Mouse (Mus musculus): ENCODE data around the gene Acot5. TPM values are rescaled to one million over a fixed set of nuclear protein-coding genes. Genes with fewer than 3 reads are reported as not detected.
"Not testable (repeated sequence)": the region's sequence is repeated elsewhere in the genome, so short reads cannot be mapped to it uniquely, and the experiment has no call there.

Acot5 gene
- polyA plus RNA-seq, 1 experiment from 2014 or later = not detected

- H3K4me2 ChIP-seq = no peak overlapping the region
Measured at GRCm38 (mm10) chr12:84030659-84031332, 38.3 kb upstream of the Acot5 start.

GRCm38 (mm10) chr12:84032854-84033253, 36.3 kb upstream of the Acot5 start:
- Histone ChIP-seq H3K9ac (no peak overlapping the region), H3K4me1 (ENCODE audit: insufficient read depth) (no peaks in the 10 kb centered on the region), H3K9me3 (ENCODE audit: low read depth, low read length) (no peaks in the 10 kb centered on the region), H3K4me3 (ENCODE audit: low read depth, low read length) (no peak overlapping the region), H3K36me3 (ENCODE audit: insufficient read depth) (no peaks in the 10 kb centered on the region), H3K27ac (ENCODE audit: low read depth) (no peak overlapping the region), H3K27me3 (ENCODE audit: insufficient read depth, low read length) (no peaks in the 10 kb centered on the region), H3K4me2 (no peak overlapping the region)
- TF ChIP-seq CTCF (IDR thresholded peaks at IDR 0.05; ENCODE audit: low read depth) = no peak
- no peak for DNase-seq
- ATAC-seq (ENCODE audit: insufficient read depth) = no peak
- WGBS = 81% methylated on average over 4 of the region's 4 CpGs

More at GRCm38 (mm10) chr12:84030659-84031332, 38.3 kb upstream of the Acot5 start:
- Histone ChIP-seq H3K4me3 (ENCODE audit: low read depth, low read length) (no peak overlapping the region), H3K36me3 (ENCODE audit: insufficient read depth) (no peaks in the 10 kb centered on the region), H3K9ac (no peak overlapping the region), H3K27ac (ENCODE audit: low read depth) (no peak overlapping the region), H3K9me3 (ENCODE audit: low read depth, low read length) (no peaks in the 10 kb centered on the region), H3K4me1 (ENCODE audit: insufficient read depth) (no peaks in the 10 kb centered on the region), H3K27me3 (ENCODE audit: insufficient read depth, low read length) (no peaks in the 10 kb centered on the region)
- TF ChIP-seq CTCF (IDR thresholded peaks at IDR 0.05; ENCODE audit: low read depth) = peak; percentile 93
- peak; percentile 91 for DNase-seq
- 63% methylated on average over 4 of the region's 4 CpGs for WGBS
- peak; percentile 74; the same call in 1 of the 2 replicates for ATAC-seq (ENCODE audit: insufficient read depth)

- not testable (repeated sequence) for ATAC-seq (ENCODE audit: insufficient read depth); H3K4me1 ChIP-seq (ENCODE audit: insufficient read depth); H3K36me3 ChIP-seq (ENCODE audit: insufficient read depth); H3K4me2 ChIP-seq; H3K9ac ChIP-seq; H3K4me3 ChIP-seq (ENCODE audit: low read depth, low read length); DNase-seq; H3K9me3 ChIP-seq (ENCODE audit: low read depth, low read length); H3K27me3 ChIP-seq (ENCODE audit: insufficient read depth, low read length); H3K27ac ChIP-seq (ENCODE audit: low read depth)
- WGBS = 70% methylated on average over 2 of the region's 2 CpGs
Measured at GRCm38 (mm10) chr12:84033302-84033701, 35.8 kb upstream of the Acot5 start.

GRCm38 (mm10) chr12:84034108-84034507, 35.0 kb upstream of the Acot5 start:
- no peak for TF ChIP-seq CTCF (IDR thresholded peaks at IDR 0.05; ENCODE audit: low read depth)
- ATAC-seq (ENCODE audit: insufficient read depth) (no peak), DNase-seq (peak; percentile 41)
- Histone ChIP-seq H3K27ac (ENCODE audit: low read depth) (no peak overlapping the region), H3K36me3 (ENCODE audit: insufficient read depth) (no peaks in the 10 kb centered on the region), H3K9ac (no peak overlapping the region), H3K27me3 (ENCODE audit: insufficient read depth, low read length) (no peaks in the 10 kb centered on the region), H3K4me1 (ENCODE audit: insufficient read depth) (no peaks in the 10 kb centered on the region), H3K4me2 (no peak overlapping the region), H3K9me3 (ENCODE audit: low read depth, low read length) (no peaks in the 10 kb centered on the region), H3K4me3 (ENCODE audit: low read depth, low read length) (no peak overlapping the region)
- 25% methylated on average over 4 of the region's 4 CpGs for WGBS

DNA sequence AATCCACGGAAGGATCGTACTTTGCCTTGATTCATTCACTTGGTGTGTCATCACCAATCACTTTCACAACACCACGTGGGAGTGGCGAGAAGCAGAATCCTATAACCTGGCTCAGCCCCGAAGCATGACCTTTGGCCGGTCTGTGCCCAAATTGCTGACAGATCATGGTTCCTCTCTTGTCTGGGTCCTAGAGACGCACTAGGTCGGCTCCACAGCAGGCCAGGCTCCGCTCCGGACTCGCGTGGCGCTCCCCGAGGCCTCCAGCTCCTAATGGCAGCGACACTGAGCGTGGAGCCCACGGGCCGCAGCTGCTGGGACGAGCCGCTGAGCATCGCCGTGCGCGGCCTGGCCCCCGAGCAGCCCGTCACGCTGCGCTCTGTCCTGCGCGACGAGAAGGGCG, 30.9 kb upstream of the Acot5 start, which contains the start of gene Acot4:
TSS of gene Acot4 (plus strand) at position 139 of the 400 bp plus-strand sequence.
- DNase-seq (peak; percentile 13), ATAC-seq (ENCODE audit: insufficient read depth) (peak; percentile 65; the same call in 1 of the 2 replicates)
- not testable (repeated sequence) for H3K36me3 ChIP-seq (ENCODE audit: insufficient read depth); H3K4me1 ChIP-seq (ENCODE audit: insufficient read depth); H3K27ac ChIP-seq (ENCODE audit: low read depth); H3K9me3 ChIP-seq (ENCODE audit: low read depth, low read length); H3K27me3 ChIP-seq (ENCODE audit: insufficient read depth, low read length)
- peak within 1 kb of the TSS; percentile 56 for H3K9ac ChIP-seq
- H3K4me2 ChIP-seq = peak within 1 kb of the TSS; percentile 68
- H3K4me3 ChIP-seq (ENCODE audit: low read depth, low read length) = peak within 1 kb of the TSS; percentile 42
- 6% methylated on average over 27 of the region's 32 CpGs for WGBS

DNA sequence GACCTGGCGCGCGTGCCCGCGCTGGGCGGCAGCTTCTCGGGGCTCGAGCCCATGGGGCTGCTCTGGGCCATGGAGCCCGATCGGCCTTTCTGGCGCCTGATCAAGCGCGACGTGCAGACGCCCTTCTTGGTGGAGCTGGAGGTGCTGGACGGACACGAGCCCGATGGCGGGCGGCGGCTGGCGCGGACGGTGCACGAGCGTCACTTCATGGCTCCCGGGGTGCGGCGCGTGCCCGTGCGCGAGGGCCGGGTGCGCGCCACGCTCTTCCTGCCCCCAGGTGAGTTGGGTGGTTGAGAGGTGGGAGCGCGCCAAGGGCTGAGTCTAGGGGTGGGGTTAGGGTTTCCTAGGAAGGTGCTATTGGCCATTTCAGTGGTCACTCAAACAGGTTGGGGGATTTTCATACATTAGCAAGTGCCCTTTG, 30.4 kb upstream of the Acot5 start, which contains the start of gene Gm49366:
TSS of gene Gm49366 (plus strand) at position 245 of the 421 bp plus-strand sequence.
- WGBS = 3% methylated on average over 39 of the region's 39 CpGs
- Histone ChIP-seq H3K9ac (peak within 1 kb of the TSS; percentile 56), H3K4me2 (peak within 1 kb of the TSS; percentile 68), H3K4me3 (ENCODE audit: low read depth, low read length) (peak within 1 kb of the TSS; percentile 42)
- H3K4me1 ChIP-seq (ENCODE audit: insufficient read depth); H3K36me3 ChIP-seq (ENCODE audit: insufficient read depth); H3K9me3 ChIP-seq (ENCODE audit: low read depth, low read length); H3K27me3 ChIP-seq (ENCODE audit: insufficient read depth, low read length); H3K27ac ChIP-seq (ENCODE audit: low read depth): not testable (repeated sequence)
- DNase-seq (peak; percentile 51), ATAC-seq (ENCODE audit: insufficient read depth) (peak; percentile 66)

DNA sequence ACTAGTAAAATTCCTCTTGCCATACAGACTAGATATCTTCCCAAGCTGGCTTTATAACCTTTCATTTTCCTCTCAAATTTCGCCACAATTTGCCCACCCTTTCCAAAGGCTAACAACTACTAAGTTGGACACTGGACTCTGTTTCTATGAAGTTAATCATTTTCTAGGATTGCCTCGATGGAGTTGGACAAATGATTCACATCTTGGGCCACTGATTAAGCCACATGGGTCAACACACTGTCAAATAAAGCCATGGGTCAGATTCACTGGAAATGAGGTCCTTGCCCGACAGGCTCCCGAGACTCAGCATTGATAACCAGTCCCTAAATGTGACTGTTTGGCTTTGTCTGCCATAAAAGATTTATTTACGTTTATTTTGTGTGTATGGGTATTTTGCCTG, 26.9 kb upstream of the Acot5 start:
- H3K36me3 ChIP-seq (ENCODE audit: insufficient read depth) = no peaks in the 10 kb centered on the region
- no peak overlapping the region for H3K27ac ChIP-seq (ENCODE audit: low read depth)
- no peak overlapping the region for H3K9ac ChIP-seq
- no peak for DNase-seq
- ATAC-seq (ENCODE audit: insufficient read depth) = no peak
- no peak overlapping the region for H3K4me3 ChIP-seq (ENCODE audit: low read depth, low read length)
- H3K4me1 ChIP-seq (ENCODE audit: insufficient read depth) = no peaks in the 10 kb centered on the region
- no peak for TF ChIP-seq CTCF (IDR thresholded peaks at IDR 0.05; ENCODE audit: low read depth)
- no peaks in the 10 kb centered on the region for H3K27me3 ChIP-seq (ENCODE audit: insufficient read depth, low read length)
- H3K9me3 ChIP-seq (ENCODE audit: low read depth, low read length) = no peaks in the 10 kb centered on the region
- 74% methylated on average over 5 of the region's 5 CpGs for WGBS
- H3K4me2 ChIP-seq = no peak overlapping the region

All from lung, embryonic 14.5 days (tissue).